Mouse (Mus musculus): ENCODE data around the gene D17Wsu92e.

- TF ChIP-seq CTCF (IDR thresholded peaks at IDR 0.05; ENCODE audit: extremely low read depth, insufficient read depth, low read length): no peak
- TF ChIP-seq POLR2A (IDR thresholded peaks at IDR 0.05; ENCODE audit: extremely low read depth, insufficient read depth, low read length): no peak
Measured at GRCm38 (mm10) chr17:27819011-27819410, 1.4 kb downstream of the D17Wsu92e start.
